Mouse (Mus musculus) bone marrow, adult 2 months (tissue): Measurements from ENCODE around the gene Npc2.

Experiments
- CTCF ChIP-seq: fragments of 200-500 bp; IDR thresholded peaks from 2 replicates; pipeline ENCODE4 v1.5.1; 2011; ENCODE audit warnings: low read length, control low read depth; ENCODE audit not compliant: control insufficient read depth, insufficient read depth
- POLR2A ChIP-seq: fragments of 200-500 bp; IDR thresholded peaks from 2 replicates; pipeline ENCODE4 v1.6.1; 2011; ENCODE audit warnings: low read depth, mild to moderate bottlenecking, control low read depth, low read length, borderline replicate concordance; ENCODE audit not compliant: control insufficient read depth

GRCm38 (mm10) chr12:84764756-84765155 is 8.2 kb downstream of the Npc2 start:
- TF ChIP-seq CTCF (no peak), POLR2A (no peak)
